Comparison of ENCODE assay signal across 17 mouse cellular contexts in the genomic region with DNA sequence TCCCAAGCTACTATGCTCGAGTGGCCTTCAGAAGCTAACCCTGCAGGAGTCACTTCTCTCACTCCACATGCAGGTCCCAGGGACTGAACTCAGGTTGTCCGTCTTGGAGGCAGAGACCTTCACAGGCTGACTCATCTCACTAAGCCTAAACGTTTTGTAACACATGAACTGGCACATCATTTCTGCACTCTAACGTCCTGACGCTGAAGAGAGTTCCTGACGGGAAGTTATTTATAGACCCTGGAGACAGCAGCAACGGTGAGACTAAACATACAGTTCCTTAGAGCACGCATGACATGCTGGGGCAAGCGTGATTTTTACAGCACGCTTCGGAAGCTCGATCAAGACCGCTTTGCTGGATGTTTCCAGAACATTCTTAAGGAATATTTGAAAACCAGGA. TPM values are rescaled to one million over a fixed set of nuclear protein-coding genes. Genes with fewer than 3 reads are reported as not detected.
DNase-seq lines count a peak whose midpoint lies in the region; ATAC-seq lines count a peak whose summit lies in the region.
"Had no signal": no experiment of that assay in that cellular context is flagged by ENCODE, and none has a peak within 500 bp of the region (broad histone marks: within the 10 kb centered on the region; RNA-seq: fewer than 3 reads in every experiment).

No protein-coding gene starts in this region.

- ATAC-seq in forebrain, embryonic 16.5 days: no peak
- no peak for ATAC-seq in hindbrain, embryonic 14.5 days (ENCODE audit: low FRiP score)
- ATAC-seq in hindbrain, embryonic 12.5 days (ENCODE audit: low FRiP score): no peak
- no peak for ATAC-seq in midbrain, embryonic 16.5 days
- ATAC-seq in midbrain, embryonic 11.5 days (ENCODE audit: low FRiP score): no peak
- ATAC-seq in megakaryocyte progenitor cell, adult 5-6 weeks (replicated peaks; ENCODE audit: poor library complexity): peak; percentile 78
- ATAC-seq: forebrain, embryonic 14.5 days; Patski had no signal

- peak overlapping the region; percentile 33 for H3K4me2 ChIP-seq in forebrain, embryonic 16.5 days (ENCODE audit: low read length)
- H3K4me2 ChIP-seq in hindbrain, embryonic 14.5 days (replicated peaks): 0 out of 2 replicates have a peak overlapping the region, but pooled peaks have one; percentile 15
- no peak overlapping the region for H3K4me2 ChIP-seq in hindbrain, embryonic 12.5 days (replicated peaks)
- peak overlapping the region; percentile 2; the same call in 1 of the 2 replicates for H3K4me2 ChIP-seq in midbrain, embryonic 16.5 days (ENCODE audit: low read length)
- no peak overlapping the region for H3K4me2 ChIP-seq in midbrain, embryonic 11.5 days
- H3K4me2 ChIP-seq: lung, embryonic 15.5 days; stomach, embryonic 15.5 days had no signal

- no peak overlapping the region for H3K4me3 ChIP-seq in forebrain, embryonic 16.5 days (replicated peaks; ENCODE audit: low read length)
- no peak overlapping the region for H3K4me3 ChIP-seq in forebrain, embryonic 10.5 days
- no peak overlapping the region for H3K4me3 ChIP-seq in hindbrain, embryonic 14.5 days (replicated peaks; ENCODE audit: low read length)
- H3K4me3 ChIP-seq in hindbrain, embryonic 12.5 days: no peak overlapping the region
- no peak overlapping the region for H3K4me3 ChIP-seq in midbrain, embryonic 16.5 days (ENCODE audit: low read depth, low read length)
- H3K4me3 ChIP-seq in midbrain, embryonic 11.5 days (ENCODE audit: low read depth, low read length): no peak overlapping the region
- H3K4me3 ChIP-seq: lung, embryonic 15.5 days; stomach, embryonic 15.5 days had no signal

- no peak overlapping the region; the same call in 1 of the 2 replicates for H3K27ac ChIP-seq in forebrain, embryonic 16.5 days (ENCODE audit: low read length)
- H3K27ac ChIP-seq in forebrain, embryonic 10.5 days: no peak overlapping the region
- H3K27ac ChIP-seq in hindbrain, embryonic 14.5 days: no peak overlapping the region
- H3K27ac ChIP-seq in hindbrain, embryonic 12.5 days: no peak overlapping the region
- H3K27ac ChIP-seq in midbrain, embryonic 16.5 days (ENCODE audit: low read length): no peak overlapping the region
- no peak overlapping the region for H3K27ac ChIP-seq in midbrain, embryonic 11.5 days (ENCODE audit: low read depth, low read length)
- H3K27ac ChIP-seq: lung, embryonic 15.5 days; stomach, embryonic 15.5 days had no signal

- H3K9ac ChIP-seq in forebrain, embryonic 16.5 days (replicated peaks; ENCODE audit: low read depth, low read length): no peak overlapping the region
- H3K9ac ChIP-seq in hindbrain, embryonic 14.5 days: no peak overlapping the region
- H3K9ac ChIP-seq in hindbrain, embryonic 12.5 days: no peak overlapping the region
- H3K9ac ChIP-seq in midbrain, embryonic 16.5 days (ENCODE audit: low read depth, low read length): no peak overlapping the region
- no peak overlapping the region for H3K9ac ChIP-seq in midbrain, embryonic 11.5 days (ENCODE audit: low read length)
- H3K9ac ChIP-seq: lung, embryonic 15.5 days; stomach, embryonic 15.5 days had no signal

- WGBS in forebrain, embryonic 16.5 days: 76% methylated on average over 13 of the region's 13 CpGs
- 88% methylated on average over 13 of the region's 13 CpGs for WGBS in forebrain, embryonic 10.5 days
- WGBS in hindbrain, embryonic 14.5 days: 72% methylated on average over 13 of the region's 13 CpGs
- 82% methylated on average over 13 of the region's 13 CpGs for WGBS in hindbrain, embryonic 12.5 days
- WGBS in midbrain, embryonic 16.5 days: 81% methylated on average over 13 of the region's 13 CpGs
- 89% methylated on average over 13 of the region's 13 CpGs for WGBS in midbrain, embryonic 11.5 days

- no peaks in the 10 kb centered on the region for H3K9me3 ChIP-seq in forebrain, embryonic 16.5 days (ENCODE audit: control insufficient read depth, low read length)
- H3K9me3 ChIP-seq in forebrain, embryonic 10.5 days: no peaks in the 10 kb centered on the region
- H3K9me3 ChIP-seq in hindbrain, embryonic 14.5 days (ENCODE audit: control insufficient read depth, low read length): no peaks in the 10 kb centered on the region
- H3K9me3 ChIP-seq in hindbrain, embryonic 12.5 days (replicated peaks): no peaks in the 10 kb centered on the region
- H3K9me3 ChIP-seq in midbrain, embryonic 16.5 days (replicated peaks; ENCODE audit: control insufficient read depth, low read length, poor library complexity, severe bottlenecking): no peaks in the 10 kb centered on the region
- no peaks in the 10 kb centered on the region for H3K9me3 ChIP-seq in midbrain, embryonic 11.5 days (ENCODE audit: control insufficient read depth, low read length)
- H3K9me3 ChIP-seq: lung, embryonic 15.5 days; stomach, embryonic 15.5 days had no signal

- no peaks in the 10 kb centered on the region for H3K27me3 ChIP-seq in forebrain, embryonic 16.5 days (replicated peaks; ENCODE audit: control insufficient read depth, insufficient read depth, low read length)
- peaks cover 11% of the 10 kb centered on the region for H3K27me3 ChIP-seq in forebrain, embryonic 10.5 days (ENCODE audit: poor library complexity, severe bottlenecking)
- H3K27me3 ChIP-seq in hindbrain, embryonic 14.5 days (ENCODE audit: control insufficient read depth, insufficient read depth, low read length): no peaks in the 10 kb centered on the region
- 0 out of 2 replicates have a peak, but pooled peaks cover 2% of the 10 kb centered on the region for H3K27me3 ChIP-seq in hindbrain, embryonic 12.5 days
- H3K27me3 ChIP-seq in midbrain, embryonic 16.5 days (ENCODE audit: control insufficient read depth, insufficient read depth, low read depth, low read length): no peaks in the 10 kb centered on the region
- peaks cover 1% of the 10 kb centered on the region; the same call in 1 of the 2 replicates for H3K27me3 ChIP-seq in midbrain, embryonic 11.5 days (ENCODE audit: control insufficient read depth, insufficient read depth, low read length)
- H3K27me3 ChIP-seq: CH12.LX; stomach, embryonic 15.5 days had no signal

- H3K36me3 ChIP-seq in forebrain, embryonic 16.5 days (ENCODE audit: control insufficient read depth, insufficient read depth): peaks cover 2% of the 10 kb centered on the region; the same call in 1 of the 2 replicates
- no peaks in the 10 kb centered on the region for H3K36me3 ChIP-seq in forebrain, embryonic 10.5 days (replicated peaks)
- no peaks in the 10 kb centered on the region for H3K36me3 ChIP-seq in hindbrain, embryonic 14.5 days (replicated peaks; ENCODE audit: control insufficient read depth, insufficient read depth)
- no peaks in the 10 kb centered on the region for H3K36me3 ChIP-seq in hindbrain, embryonic 12.5 days
- peaks cover 2% of the 10 kb centered on the region; the same call in 1 of the 2 replicates for H3K36me3 ChIP-seq in midbrain, embryonic 16.5 days (ENCODE audit: control insufficient read depth, insufficient read depth, low read length)
- no peaks in the 10 kb centered on the region for H3K36me3 ChIP-seq in midbrain, embryonic 11.5 days (ENCODE audit: control insufficient read depth, insufficient read depth, low read length)
- H3K36me3 ChIP-seq: lung, embryonic 15.5 days; stomach, embryonic 15.5 days had no signal

- H3K4me1 ChIP-seq in forebrain, embryonic 16.5 days (replicated peaks; ENCODE audit: control insufficient read depth, insufficient read depth, low read length): no peaks in the 10 kb centered on the region
- H3K4me1 ChIP-seq in forebrain, embryonic 10.5 days: no peaks in the 10 kb centered on the region
- no peaks in the 10 kb centered on the region for H3K4me1 ChIP-seq in hindbrain, embryonic 14.5 days (replicated peaks; ENCODE audit: control insufficient read depth, insufficient read depth, low read length)
- no peaks in the 10 kb centered on the region for H3K4me1 ChIP-seq in hindbrain, embryonic 12.5 days
- no peaks in the 10 kb centered on the region for H3K4me1 ChIP-seq in midbrain, embryonic 16.5 days (ENCODE audit: control insufficient read depth, insufficient read depth, low read length)
- no peaks in the 10 kb centered on the region for H3K4me1 ChIP-seq in midbrain, embryonic 11.5 days (ENCODE audit: control insufficient read depth, insufficient read depth, low read length)
- H3K4me1 ChIP-seq: lung, embryonic 15.5 days; stomach, embryonic 15.5 days had no signal

- DNase-seq in forebrain, embryonic 10.5 days (ENCODE audit: extremely low spot score, low spot score): no peak
- no peak for DNase-seq in hindbrain, embryonic 14.5 days (ENCODE audit: low spot score)
- DNase-seq in midbrain, embryonic 11.5 days (ENCODE audit: low spot score, missing footprints): no peak
- DNase-seq in B cell, adult 2 months: no peak
- DNase-seq: adrenal gland, adult 8-10 months; kidney, adult 2 months; midbrain, embryonic 14.5 days; right cerebral cortex, postnatal 25 days had no signal

RNA-seq across cellular contexts. Expression of a gene that starts 8.6 kb away (rescaled TPM):
- polyA plus RNA-seq in forebrain, embryonic 16.5 days (2015; fragmentation: Nextera tagmentation; extraction: Ambion mirVana): 81.2 and 115 TPM in 2 replicates
- 0.20 and 1.4 TPM in 2 replicates for polyA plus RNA-seq in forebrain, embryonic 10.5 days (2016; fragmentation: Nextera tagmentation; extraction: Ambion mirVana)
- 29.1 and 40.8 TPM in 2 replicates for polyA plus RNA-seq in hindbrain, embryonic 14.5 days (2014; fragmentation: Nextera tagmentation; extraction: Ambion mirVana)
- 9.8 and 19.9 TPM in 2 replicates for polyA plus RNA-seq in hindbrain, embryonic 12.5 days (2016; fragmentation: Nextera tagmentation; extraction: Ambion mirVana)
- polyA plus RNA-seq in midbrain, embryonic 16.5 days (2015; fragmentation: Nextera tagmentation; extraction: Ambion mirVana): 56.9 and 60.3 TPM in 2 replicates
- 2.4 and 2.8 TPM in 2 replicates for polyA plus RNA-seq in midbrain, embryonic 11.5 days (2014; fragmentation: Nextera tagmentation; extraction: Ambion mirVana)
- total RNA-seq in megakaryocyte progenitor cell, adult 5-6 weeks (2015): 0.10 and 0.79 TPM in 2 replicates
- 0.46 and 1.4 TPM in 2 replicates for total RNA-seq in megakaryocyte progenitor cell, adult 5-6 weeks (2017)
- total RNA-seq: CH12.LX had no signal
- polyA plus RNA-seq: Patski had no signal

Comparison
In these comparisons a context has a peak if more than half of its experiments do, and no peak if none do; other contexts are left out.
1. H3K4me2 ChIP-seq: peak in forebrain, embryonic 16.5 days (single experiment), hindbrain, embryonic 14.5 days (single experiment) and midbrain, embryonic 16.5 days (single experiment); none in hindbrain, embryonic 12.5 days (single experiment) and midbrain, embryonic 11.5 days (single experiment).